Mouse (Mus musculus) lung, postnatal 14 days (tissue): ENCODE measurements around the gene Gm5591.
"Not testable (repeated sequence)": the region's sequence is repeated elsewhere in the genome, so short reads cannot be mapped to it uniquely, and the experiment has no call there.

ENCODE experiments used
- DNase-seq: peaks from one replicate; pipeline ENCODE4 v3.0.0; 2021

Gene Gm5591

DNA sequence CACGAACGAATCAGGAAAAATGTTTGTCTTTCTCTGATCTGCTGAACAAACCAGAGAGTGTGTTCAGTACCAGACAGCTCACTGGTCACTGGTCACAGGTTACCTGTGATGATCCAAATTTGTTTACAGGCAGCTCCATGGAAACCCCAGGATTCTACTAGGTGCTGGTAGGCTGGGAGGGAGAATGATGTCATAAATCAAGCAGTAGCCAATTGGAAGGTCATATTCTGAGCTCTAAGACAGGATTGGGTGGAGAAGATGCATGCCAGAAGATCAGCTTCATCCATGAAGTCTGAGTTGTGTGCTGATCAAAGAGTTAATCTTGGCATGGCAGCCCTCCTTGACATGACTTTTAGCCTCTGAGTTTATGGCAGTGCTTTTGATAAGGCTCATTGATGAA is at the start of gene Gm5591:
Gene Gm5591, minus strand, starts transcription at position 101 of the 400 bp plus-strand sequence.
- not testable (repeated sequence) for DNase-seq

GRCm38 (mm10) chr7:38488468-38488867 is 39.5 kb downstream of the Gm5591 start:
- not testable (repeated sequence) for DNase-seq
